Mouse (Mus musculus) limb, embryonic 14.5 days (tissue): ENCODE measurements around the gene Mark3. TPM values are rescaled to one million over a fixed set of nuclear protein-coding genes. Genes with fewer than 3 reads are reported as not detected.

Experiments used
- ATAC-seq: fragments of 200-750 bp; cut with Nextera tagmentation; 2 replicates; pipeline ENCODE4 v1.8.0; 2017; ENCODE audit warnings: low read depth, moderate number of reproducible peaks, moderate TSS enrichment; ENCODE audit not compliant: low FRiP score
- DNase-seq: peaks from one replicate; pipeline ENCODE4 v3.0.0-alpha.2; 2015; ENCODE audit warnings: low spot score
- H3K27ac ChIP-seq: fragments of 300-500 bp; sonication (generic); replicated peaks from 2 replicates; pipeline ENCODE4 v1.5.1; 2014; ENCODE audit warnings: low read depth, mild to moderate bottlenecking, low read length, moderate library complexity, mixed read lengths
- H3K27me3 ChIP-seq: fragments of 300-500 bp; sonication (generic); 2 replicates; pipeline ENCODE4 v1.6.1; 2014; ENCODE audit warnings: low read length, mixed read lengths; ENCODE audit not compliant: control insufficient read depth, insufficient read depth
- H3K36me3 ChIP-seq: fragments of 300-500 bp; sonication (generic); 2 replicates; pipeline ENCODE4 v1.6.1; 2014; ENCODE audit warnings: mild to moderate bottlenecking, low read length, moderate library complexity, mixed read lengths; ENCODE audit not compliant: control insufficient read depth, insufficient read depth
- H3K4me1 ChIP-seq: fragments of 300-500 bp; sonication (generic); 2 replicates; pipeline ENCODE4 v1.6.1; 2014; ENCODE audit warnings: antibody characterized with exemption, low read length, mixed read lengths; ENCODE audit not compliant: control insufficient read depth, insufficient read depth
- H3K4me2 ChIP-seq: fragments of 300-500 bp; sonication (generic); replicated peaks from 2 replicates; pipeline ENCODE4 v1.6.1; 2014; ENCODE audit warnings: low read depth, mild to moderate bottlenecking, low read length, moderate library complexity; ENCODE audit not compliant: severe bottlenecking
- H3K4me3 ChIP-seq: fragments of 300-500 bp; sonication (generic); replicated peaks from 2 replicates; pipeline ENCODE4 v1.5.1; 2014; ENCODE audit warnings: low read length
- H3K9ac ChIP-seq: fragments of 300-500 bp; sonication (generic); 2 replicates; pipeline ENCODE4 v1.6.1; 2014; ENCODE audit warnings: mild to moderate bottlenecking, low read depth, low read length, moderate library complexity; ENCODE audit not compliant: severe bottlenecking
- H3K9me3 ChIP-seq: fragments of 300-500 bp; sonication (generic); 2 replicates; pipeline ENCODE4 v1.6.1; 2016; ENCODE audit warnings: low read length; ENCODE audit not compliant: control insufficient read depth
- POLR2A ChIP-seq: fragments of 200-500 bp; IDR thresholded peaks from 2 replicates; pipeline ENCODE4 v1.8.0; 2012; ENCODE audit warnings: inconsistent platforms, mild to moderate bottlenecking, moderate library complexity, borderline replicate concordance; ENCODE audit not compliant: insufficient read depth, insufficient read length; ENCODE audit errors: extremely low read depth
- WGBS: fragments of 180-500 bp; shearing (Covaris S2); extraction: QIAGEN DNeasy Blood & Tissue Kit; methylation state at CpG from one replicate; pipeline ENCODE4 v1.1.7; 2014; 5-methylcytosine and 5-hydroxymethylcytosine counted together
- polyA plus RNA-seq, 2 experiments: library from polyadenylated mRNA; depleted of rRNA in 1 of 2; stranded (reverse) in 1 of 2; unstranded in 1 of 2; fragments of >200 nt; fragmentation: Nextera tagmentation in 1 of 2; extraction: Ambion mirVana in 1 of 2; gene quantifications; 2 replicates each; pipeline versions ENCODE4 v1.2.1 to v1.2.3; 2012 to 2014

Mark3 gene
- polyA plus RNA-seq, 2 experiments = 49.8 to 80.5 TPM

DNA sequence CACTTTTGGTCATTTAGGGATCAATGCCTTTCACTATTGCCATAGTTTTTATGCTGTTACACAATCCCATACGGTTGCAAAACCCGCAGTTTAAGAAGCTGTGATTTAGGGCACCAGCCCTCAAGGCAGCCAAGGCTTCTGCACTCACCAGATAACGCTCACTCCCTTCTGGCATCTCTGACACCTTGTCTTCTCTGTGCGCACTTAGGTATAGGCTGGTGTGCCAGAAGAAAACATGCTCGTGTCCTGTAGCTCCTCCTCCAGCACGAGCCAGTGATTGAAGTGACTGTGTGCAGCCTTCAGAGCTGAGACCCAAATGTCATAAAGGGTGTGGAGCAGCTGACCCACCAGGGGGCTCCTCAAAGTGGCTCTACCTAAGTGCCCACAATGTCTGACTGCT, 39.0 kb upstream of the Mark3 start:
- 54% methylated on average over 6 of the region's 6 CpGs for WGBS
- Histone ChIP-seq H3K4me1 (peaks cover 19% of the 10 kb centered on the region), H3K9ac (no peak overlapping the region), H3K4me3 (no peak overlapping the region), H3K27ac (no peak overlapping the region), H3K27me3 (no peaks in the 10 kb centered on the region), H3K36me3 (peaks cover 12% of the 10 kb centered on the region), H3K4me2 (no peak overlapping the region), H3K9me3 (no peaks in the 10 kb centered on the region)
- TF ChIP-seq POLR2A = no peak
- ATAC-seq (no peak), DNase-seq (no peak)

GRCm38 (mm10) chr12:111535762-111536161, 38.6 kb upstream of the Mark3 start:
- Histone ChIP-seq H3K27ac (no peak overlapping the region), H3K36me3 (peaks cover 16% of the 10 kb centered on the region), H3K27me3 (no peaks in the 10 kb centered on the region), H3K9ac (no peak overlapping the region), H3K4me3 (no peak overlapping the region), H3K9me3 (no peaks in the 10 kb centered on the region), H3K4me1 (peaks cover 23% of the 10 kb centered on the region), H3K4me2 (no peak overlapping the region)
- DNase-seq (no peak), ATAC-seq (no peak)
- no peak for TF ChIP-seq POLR2A
- WGBS = 76% methylated on average over 5 of the region's 5 CpGs

DNA sequence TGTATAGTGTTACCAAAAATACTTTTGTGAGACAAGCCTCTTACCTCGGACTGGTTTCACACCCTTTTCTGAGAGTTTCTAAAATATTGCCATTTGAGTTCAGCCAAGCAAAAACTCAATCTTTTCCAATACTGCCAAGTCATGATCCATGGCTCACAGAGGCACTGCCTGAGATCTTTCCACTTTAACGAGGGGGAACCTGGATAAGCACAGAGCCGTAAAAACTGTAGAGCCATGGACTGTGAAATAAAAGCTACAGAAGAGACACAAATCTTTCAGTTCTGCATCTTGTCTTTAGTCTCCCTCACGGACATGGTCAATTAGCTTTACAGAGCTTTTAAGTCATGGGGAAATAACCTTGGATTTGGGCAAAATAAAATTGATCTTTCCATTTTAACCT, 37.6 kb upstream of the Mark3 start:
- peak overlapping the region; percentile 93 for H3K9ac ChIP-seq
- H3K27me3 ChIP-seq = no peaks in the 10 kb centered on the region
- DNase-seq (no peak), ATAC-seq (no peak)
- 24% methylated on average over 4 of the region's 4 CpGs for WGBS
- H3K4me2 ChIP-seq = peak overlapping the region; percentile 57
- no peak for TF ChIP-seq POLR2A
- peaks cover 23% of the 10 kb centered on the region for H3K4me1 ChIP-seq
- H3K36me3 ChIP-seq = peaks cover 26% of the 10 kb centered on the region
- H3K4me3 ChIP-seq = peak overlapping the region; percentile 99
- peak overlapping the region; percentile 29; the same call in 1 of the 2 replicates for H3K27ac ChIP-seq
- no peaks in the 10 kb centered on the region for H3K9me3 ChIP-seq

DNA sequence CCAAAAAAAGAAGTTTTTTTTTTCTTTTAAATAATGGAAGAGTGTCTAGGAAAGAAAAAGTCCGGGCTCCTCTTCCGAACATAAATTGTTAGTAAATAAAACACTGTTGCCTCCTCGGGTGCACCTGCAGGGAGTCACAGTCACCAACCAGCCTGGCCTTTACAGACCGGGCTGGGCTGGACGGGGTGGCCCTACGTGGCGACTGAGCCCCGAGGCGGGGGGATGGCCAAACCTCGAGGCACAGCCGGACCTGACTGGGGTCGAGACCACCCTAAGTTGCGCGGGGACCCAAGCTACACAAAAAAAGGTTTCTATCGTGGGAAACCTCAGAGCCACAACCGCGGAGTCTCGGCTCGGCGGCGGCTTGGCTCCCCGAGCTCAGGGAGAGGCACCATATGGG, 37.0 kb upstream of the Mark3 start:
- H3K4me2 ChIP-seq = peak overlapping the region; percentile 57
- no peaks in the 10 kb centered on the region for H3K9me3 ChIP-seq
- H3K4me1 ChIP-seq = peaks cover 23% of the 10 kb centered on the region
- H3K9ac ChIP-seq = peak overlapping the region; percentile 93
- DNase-seq = no peak
- peak; percentile 23; the same call in 1 of the 2 replicates for ATAC-seq
- peak overlapping the region; percentile 99 for H3K4me3 ChIP-seq
- H3K27me3 ChIP-seq = no peaks in the 10 kb centered on the region
- peaks cover 32% of the 10 kb centered on the region for H3K36me3 ChIP-seq
- TF ChIP-seq POLR2A = no peak
- H3K27ac ChIP-seq = peak overlapping the region; percentile 85
- WGBS = under 1% methylated on average over 22 of the region's 22 CpGs

DNA sequence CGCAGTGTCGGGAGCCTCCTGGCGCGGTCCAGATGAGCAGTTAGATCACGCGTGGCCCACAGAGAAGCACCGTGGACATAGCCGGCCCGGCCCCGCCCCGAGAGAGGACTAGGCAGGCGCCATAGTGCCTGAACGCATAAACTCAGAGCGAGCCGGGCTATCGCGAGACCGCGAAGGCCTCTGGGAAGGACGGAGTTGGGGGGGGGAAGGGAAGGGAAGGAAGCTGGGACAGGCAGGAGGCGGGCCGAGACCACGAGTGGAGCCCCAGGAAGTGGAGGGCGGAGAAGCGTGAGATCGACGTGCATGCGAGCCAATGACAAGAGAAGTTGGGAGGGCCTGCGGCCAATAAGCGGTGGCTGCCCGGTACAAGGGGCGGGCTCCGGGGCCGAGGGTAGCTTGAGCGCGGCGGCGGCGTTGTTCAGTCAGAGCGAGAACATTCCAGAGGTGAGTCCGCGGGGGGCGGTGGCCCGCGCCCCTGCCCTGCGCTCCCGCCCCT, 36.5 kb upstream of the Mark3 start, which contains the start of gene Eif5:
Gene Eif5, plus strand, starts transcription at position 221 of the 496 bp plus-strand sequence.
- peak within 1 kb of the TSS; percentile 71 for H3K4me2 ChIP-seq
- H3K9ac ChIP-seq = peak within 1 kb of the TSS; percentile 98
- ATAC-seq (peak; percentile 99), DNase-seq (peak; percentile 98)
- peaks cover 37% of the 10 kb centered on the region for H3K36me3 ChIP-seq
- H3K9me3 ChIP-seq = no peaks in the 10 kb centered on the region
- peaks cover 23% of the 10 kb centered on the region for H3K4me1 ChIP-seq
- H3K4me3 ChIP-seq = peak within 1 kb of the TSS; percentile 99
- peak; percentile 94; the same call in 1 of the 2 replicates for TF ChIP-seq POLR2A
- no peaks in the 10 kb centered on the region for H3K27me3 ChIP-seq
- H3K27ac ChIP-seq = peak within 1 kb of the TSS; percentile 97
- 1% methylated on average over 40 of the region's 47 CpGs for WGBS
